Mouse (Mus musculus) megakaryocyte, embryonic 14.5 days (primary cell): ENCODE data around the gene Olfr1425. TPM values are rescaled to one million over a fixed set of nuclear protein-coding genes. Genes with fewer than 3 reads are reported as not detected.
"Not testable (repeated sequence)": the region's sequence is repeated elsewhere in the genome, so short reads cannot be mapped to it uniquely, and the experiment has no call there.

Experiments used
- H3K27me3 ChIP-seq: replicated peaks from 2 replicates; pipeline ENCODE3; 2012; ENCODE audit warnings: inconsistent platforms
- H3K36me3 ChIP-seq: replicated peaks from 2 replicates; pipeline ENCODE3; 2012; ENCODE audit warnings: low read length, inconsistent platforms, mixed read lengths
- H3K4me1 ChIP-seq: 2 replicates; pipeline ENCODE4 v1.6.1; 2012; ENCODE audit warnings: inconsistent platforms
- H3K4me3 ChIP-seq: replicated peaks from 2 replicates; pipeline ENCODE3; 2012; ENCODE audit warnings: moderate library complexity, mild to moderate bottlenecking, inconsistent platforms
- H3K9me3 ChIP-seq: 2 replicates; pipeline ENCODE4 v1.6.1; 2012; ENCODE audit warnings: inconsistent platforms
- FLI1 ChIP-seq: IDR thresholded peaks from 2 replicates; pipeline ENCODE4 v1.6.1; 2012; ENCODE audit warnings: low read length, inconsistent platforms, mixed read lengths
- GATA1 ChIP-seq: IDR thresholded peaks from 3 replicates; pipeline ENCODE4 v1.6.1; 2012; ENCODE audit warnings: mixed read lengths, low read length, inconsistent platforms, borderline replicate concordance
- polyA plus RNA-seq: library from polyadenylated mRNA; stranded (reverse); fragments of >175 nt; gene quantifications from 2 replicates; pipeline ENCODE4 v1.2.3, GENCODE M21; 2012; ENCODE audit warnings: low replicate concordance; ENCODE audit not compliant: insufficient read depth

Gene Olfr1425
- polyA plus RNA-seq, result not detected in 2 replicates

- H3K27me3 ChIP-seq, H3K4me3 ChIP-seq, H3K36me3 ChIP-seq, H3K9me3 ChIP-seq, H3K4me1 ChIP-seq: not testable (repeated sequence)
Observed at GRCm38 (mm10) chr19:12077631-12078030, at the start of gene Olfr1425. Olfr1425 (minus strand) TSS chr19:12077731.

DNA sequence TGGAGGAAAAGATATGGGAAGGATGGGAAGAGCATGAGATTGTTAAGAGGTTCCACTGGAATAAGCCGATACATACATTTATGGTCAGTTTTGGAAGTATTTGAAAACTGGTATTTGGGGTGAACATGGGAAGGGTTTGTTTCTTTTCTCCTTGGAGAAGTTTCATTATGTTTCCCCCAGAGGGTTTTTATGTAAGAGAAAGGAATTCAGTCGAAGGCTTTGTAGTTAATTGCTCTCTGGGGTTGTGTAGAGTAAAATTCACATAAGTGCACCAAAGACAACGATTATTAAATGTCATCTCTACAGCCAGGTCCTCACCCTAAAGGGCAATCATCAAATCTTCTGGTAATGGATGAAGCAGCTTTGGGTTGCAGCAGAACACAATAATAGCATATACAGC is 45.6 kb upstream of the Olfr1425 start, which contains the start of gene Olfr76:
TSS of gene Olfr76 (minus strand) at position 101 of the 400 bp plus-strand sequence.
- no peaks in the 10 kb centered on the region for H3K4me1 ChIP-seq
- no peak within 1 kb of the TSS for H3K4me3 ChIP-seq
- H3K9me3 ChIP-seq, result no peaks in the 10 kb centered on the region
- TF ChIP-seq GATA1 (no peak), FLI1 (no peak)
- no peaks in the 10 kb centered on the region for H3K36me3 ChIP-seq
- H3K27me3 ChIP-seq, result no peaks in the 10 kb centered on the region

GRCm38 (mm10) chr19:12116464-12116863 is 38.9 kb upstream of the Olfr1425 start:
- H3K4me1 ChIP-seq, result no peaks in the 10 kb centered on the region
- no peaks in the 10 kb centered on the region for H3K9me3 ChIP-seq
- H3K36me3 ChIP-seq, result no peaks in the 10 kb centered on the region
- H3K27me3 ChIP-seq, result no peaks in the 10 kb centered on the region
- no peak for TF ChIP-seq FLI1
- TF ChIP-seq GATA1, result no peak
- H3K4me3 ChIP-seq, result no peak overlapping the region

DNA sequence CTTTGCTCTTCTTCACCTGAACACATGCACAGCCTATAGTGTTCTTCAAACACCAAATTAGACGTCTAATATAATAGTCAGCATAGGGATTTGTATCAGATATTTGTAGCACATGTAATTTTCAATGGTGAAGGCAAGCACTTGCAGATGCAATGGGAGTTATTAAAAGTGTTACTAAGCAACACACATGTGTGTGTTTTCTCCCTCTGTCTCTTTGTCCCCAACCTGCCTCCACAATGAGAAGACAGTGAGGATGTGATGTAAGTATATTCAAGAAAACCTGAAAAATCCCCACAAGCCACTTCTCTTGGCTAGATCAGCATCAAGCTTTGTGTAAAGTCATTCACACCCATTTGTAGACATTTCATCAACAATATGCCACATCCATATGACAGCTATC is 38.3 kb upstream of the Olfr1425 start, which contains the start of gene Olfr1428:
TSS of gene Olfr1428 (minus strand) at position 101 of the 400 bp plus-strand sequence.
- H3K27me3 ChIP-seq, result no peaks in the 10 kb centered on the region
- H3K9me3 ChIP-seq, result no peaks in the 10 kb centered on the region
- H3K4me1 ChIP-seq, result no peaks in the 10 kb centered on the region
- no peaks in the 10 kb centered on the region for H3K36me3 ChIP-seq
- no peak for TF ChIP-seq FLI1
- TF ChIP-seq GATA1, result no peak
- no peak within 1 kb of the TSS for H3K4me3 ChIP-seq

DNA sequence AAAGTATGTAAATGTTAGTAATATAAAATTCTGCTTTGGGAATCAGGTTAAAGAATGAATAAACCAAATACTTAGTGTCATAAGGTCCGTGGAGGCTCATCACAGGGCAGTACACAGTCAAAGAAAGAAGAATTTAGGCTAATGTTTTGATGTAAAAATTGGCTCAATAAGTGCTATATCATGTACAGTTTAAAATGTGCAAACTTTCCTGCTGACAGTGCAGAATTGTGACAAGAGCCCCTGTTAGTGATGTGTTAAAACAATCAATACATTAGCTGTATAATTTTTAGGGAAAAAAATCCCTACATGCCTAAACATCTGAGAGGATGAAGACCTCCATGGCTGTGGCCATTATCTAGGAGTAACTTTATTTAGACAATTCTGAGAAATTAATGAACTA is 36.3 kb upstream of the Olfr1425 start:
- H3K36me3 ChIP-seq, result no peaks in the 10 kb centered on the region
- TF ChIP-seq GATA1 (no peak), FLI1 (no peak)
- H3K4me1 ChIP-seq, result no peaks in the 10 kb centered on the region
- H3K9me3 ChIP-seq, result no peaks in the 10 kb centered on the region
- H3K4me3 ChIP-seq, result no peak overlapping the region
- H3K27me3 ChIP-seq, result no peaks in the 10 kb centered on the region

GRCm38 (mm10) chr19:12104541-12104940 is 27.0 kb upstream of the Olfr1425 start:
- Histone ChIP-seq H3K9me3 (no peaks in the 10 kb centered on the region), H3K27me3 (no peaks in the 10 kb centered on the region), H3K36me3 (no peaks in the 10 kb centered on the region), H3K4me1 (no peaks in the 10 kb centered on the region), H3K4me3 (no peak overlapping the region)
- TF ChIP-seq FLI1 (no peak), GATA1 (no peak)

DNA sequence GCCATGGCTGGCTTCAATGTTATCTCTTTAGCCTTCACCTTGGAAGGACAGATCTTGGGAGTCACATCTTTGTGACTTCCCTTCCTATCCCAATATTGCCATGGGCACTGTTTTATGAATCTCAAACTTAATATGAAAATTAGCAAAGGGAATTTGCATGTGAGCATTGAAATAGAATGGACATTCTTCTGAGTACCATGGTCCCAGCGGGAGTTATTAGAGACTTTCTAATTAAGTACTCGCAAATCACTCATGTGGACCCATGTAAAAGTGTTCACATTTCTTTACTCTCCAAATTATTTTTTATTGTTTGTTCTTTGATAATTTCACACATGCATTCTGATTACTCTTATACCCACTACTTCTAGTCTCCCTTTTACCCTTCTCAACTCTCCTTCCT is 25.7 kb upstream of the Olfr1425 start, which contains the start of gene Olfr1427:
TSS of gene Olfr1427 (minus strand) at position 101 of the 400 bp plus-strand sequence.
- H3K9me3 ChIP-seq, result no peaks in the 10 kb centered on the region
- no peaks in the 10 kb centered on the region for H3K27me3 ChIP-seq
- no peaks in the 10 kb centered on the region for H3K4me1 ChIP-seq
- no peaks in the 10 kb centered on the region for H3K36me3 ChIP-seq
- H3K4me3 ChIP-seq, result no peak within 1 kb of the TSS
- no peak for TF ChIP-seq FLI1
- no peak for TF ChIP-seq GATA1

GRCm38 (mm10) chr19:12091913-12092312 is 14.4 kb upstream of the Olfr1425 start, which contains the start of gene Olfr1426:
Olfr1426 (minus strand) TSS chr19:12092013.
- H3K4me3 ChIP-seq, result no peak within 1 kb of the TSS
- no peaks in the 10 kb centered on the region for H3K9me3 ChIP-seq
- no peaks in the 10 kb centered on the region for H3K27me3 ChIP-seq
- H3K4me1 ChIP-seq, result no peaks in the 10 kb centered on the region
- no peaks in the 10 kb centered on the region for H3K36me3 ChIP-seq
- no peak for TF ChIP-seq FLI1
- TF ChIP-seq GATA1, result no peak

DNA sequence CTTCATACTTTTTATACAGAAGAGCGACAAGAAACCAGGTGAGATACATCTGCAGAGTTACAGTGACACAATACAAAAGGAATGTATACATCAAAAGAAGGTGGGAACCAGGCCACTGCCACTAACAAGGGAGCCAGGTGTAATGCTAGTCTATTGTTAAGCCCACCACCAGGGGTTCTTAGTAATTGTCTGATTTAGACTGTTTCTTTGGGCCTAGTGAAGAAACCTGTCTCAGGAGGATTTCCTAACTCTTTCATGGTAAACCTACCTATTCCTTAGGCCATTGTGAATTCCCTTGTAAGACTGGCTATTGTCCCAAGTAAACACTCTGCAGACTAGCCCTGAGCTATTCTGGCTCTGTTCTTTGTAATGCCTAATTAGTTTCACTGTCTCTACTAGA is 8.0 kb downstream of the Olfr1425 start:
- H3K36me3 ChIP-seq, H3K4me1 ChIP-seq, H3K27me3 ChIP-seq, H3K9me3 ChIP-seq, H3K4me3 ChIP-seq: not testable (repeated sequence)

DNA sequence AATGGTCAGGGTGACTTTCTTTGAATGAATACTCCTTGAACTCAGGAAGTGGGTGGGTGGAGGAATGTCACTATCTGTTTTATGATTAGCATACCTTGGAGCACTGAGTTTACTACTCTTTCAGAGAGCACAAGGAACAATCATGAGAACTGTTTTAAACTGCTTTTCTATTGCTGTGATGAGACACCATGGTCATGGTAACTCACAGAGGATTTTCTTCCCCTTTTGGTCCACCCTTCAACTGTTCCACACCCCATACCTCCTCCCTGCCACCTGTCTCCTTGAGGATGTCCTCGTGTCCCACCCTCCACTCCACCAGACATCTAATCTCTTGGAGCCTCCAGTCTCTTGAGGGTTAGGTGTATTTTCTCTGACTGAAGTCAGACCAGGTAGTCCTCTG is 9.7 kb downstream of the Olfr1425 start:
- H3K36me3 ChIP-seq, H3K4me1 ChIP-seq, H3K9me3 ChIP-seq, H3K4me3 ChIP-seq, H3K27me3 ChIP-seq: not testable (repeated sequence)

DNA sequence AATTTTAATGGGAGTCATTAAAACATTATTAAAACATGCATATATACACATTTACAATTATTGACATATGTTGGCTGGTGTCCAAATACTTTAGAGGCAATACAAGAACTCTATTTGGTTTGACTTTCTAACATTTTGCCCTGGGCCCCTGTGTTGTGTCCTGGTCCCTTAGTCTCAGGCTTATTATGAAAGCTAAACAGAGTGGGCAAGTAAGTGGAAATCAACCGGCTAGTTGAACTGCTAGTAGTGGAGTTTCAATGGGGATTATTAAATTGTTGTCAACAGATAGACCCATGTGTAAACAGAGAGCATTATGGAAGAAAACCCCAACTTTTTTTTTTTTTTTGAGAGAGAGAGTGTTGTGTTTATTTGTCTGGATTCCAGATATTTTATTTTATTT is 14.9 kb downstream of the Olfr1425 start, which contains the start of gene Olfr1424:
TSS of gene Olfr1424 (minus strand) at position 101 of the 400 bp plus-strand sequence.
- H3K4me1 ChIP-seq, H3K4me3 ChIP-seq, H3K27me3 ChIP-seq, H3K9me3 ChIP-seq, H3K36me3 ChIP-seq: not testable (repeated sequence)
